Mouse (Mus musculus): Measurements from ENCODE around the gene Srgap3. TPM values are rescaled to one million over a fixed set of nuclear protein-coding genes. Genes with fewer than 3 reads are reported as not detected.

The Srgap3 gene
- total RNA-seq, 2 experiments from 2014 or later: 0.51 to 2.0 TPM

- Histone ChIP-seq H3K27ac (no peak overlapping the region), H3K4me3 (no peak overlapping the region)
- intact Hi-C loops (cut with DNase I): no loop called here
- DNase-seq: no peak
- no peak for TF ChIP-seq CTCF (IDR thresholded peaks at IDR 0.05)
Observed at GRCm38 (mm10) chr6:112752007-112752406, 195.1 kb downstream of the Srgap3 start.

- DNase-seq: no peak
- intact Hi-C loops (cut with DNase I): no loop called here
- peak; percentile 37; the same call in 1 of the 2 replicates for TF ChIP-seq CTCF (IDR thresholded peaks at IDR 0.05)
- H3K4me3 ChIP-seq: no peak overlapping the region
- no peak overlapping the region for H3K27ac ChIP-seq
Observed at GRCm38 (mm10) chr6:112742297-112742696, 204.8 kb downstream of the Srgap3 start.

GRCm38 (mm10) chr6:112741766-112742165, 205.3 kb downstream of the Srgap3 start:
- intact Hi-C loops (cut with DNase I): no loop called here

GRCm38 (mm10) chr6:112739635-112740034, 207.4 kb downstream of the Srgap3 start:
- intact Hi-C loops (cut with DNase I): no loop called here
- no peak for TF ChIP-seq CTCF (IDR thresholded peaks at IDR 0.05)
- DNase-seq: no peak
- no peak overlapping the region for H3K4me3 ChIP-seq
- H3K27ac ChIP-seq: no peak overlapping the region

More at GRCm38 (mm10) chr6:112741766-112742165, 205.3 kb downstream of the Srgap3 start:
- Histone ChIP-seq H3K4me3 (no peak overlapping the region), H3K27ac (no peak overlapping the region)
- DNase-seq: no peak
- TF ChIP-seq CTCF (IDR thresholded peaks at IDR 0.05): no peak

- peak; percentile 23 for DNase-seq
- Histone ChIP-seq H3K4me3 (no peak overlapping the region), H3K27ac (no peak overlapping the region)
- TF ChIP-seq CTCF (IDR thresholded peaks at IDR 0.05): no peak
- intact Hi-C loops (cut with DNase I): no loop called here
Observed at GRCm38 (mm10) chr6:112738924-112739323, 208.1 kb downstream of the Srgap3 start.

- no peak overlapping the region for H3K27ac ChIP-seq
- no peak for DNase-seq
- no peak overlapping the region for H3K4me3 ChIP-seq
- no peak for TF ChIP-seq CTCF (IDR thresholded peaks at IDR 0.05)
- intact Hi-C loops (cut with DNase I): no loop called here
Observed at GRCm38 (mm10) chr6:112736471-112736870, 210.6 kb downstream of the Srgap3 start.

- no peak for TF ChIP-seq CTCF (IDR thresholded peaks at IDR 0.05)
- no peak for DNase-seq
- intact Hi-C loops (cut with DNase I): no loop called here
- no peak overlapping the region for H3K27ac ChIP-seq
- no peak overlapping the region for H3K4me3 ChIP-seq
Observed at GRCm38 (mm10) chr6:112735054-112735453, 212.0 kb downstream of the Srgap3 start.

GRCm38 (mm10) chr6:112733942-112734341, 213.1 kb downstream of the Srgap3 start:
- DNase-seq: no peak

GRCm38 (mm10) chr6:112732434-112732833, 214.6 kb downstream of the Srgap3 start:
- Histone ChIP-seq H3K4me3 (no peak overlapping the region), H3K27ac (no peak overlapping the region)
- no peak for DNase-seq
- TF ChIP-seq CTCF (IDR thresholded peaks at IDR 0.05): peak; percentile 24; the same call in 1 of the 2 replicates
- intact Hi-C loops (cut with DNase I): no loop called here

More at GRCm38 (mm10) chr6:112733942-112734341, 213.1 kb downstream of the Srgap3 start:
- Histone ChIP-seq H3K4me3 (no peak overlapping the region), H3K27ac (no peak overlapping the region)
- no peak for TF ChIP-seq CTCF (IDR thresholded peaks at IDR 0.05)
- intact Hi-C loops (cut with DNase I): no loop called here

GRCm38 (mm10) chr6:112731386-112731785, 215.7 kb downstream of the Srgap3 start:
- intact Hi-C loops (cut with DNase I): no loop called here
- TF ChIP-seq CTCF (IDR thresholded peaks at IDR 0.05): no peak
- no peak for DNase-seq
- no peak overlapping the region for H3K27ac ChIP-seq
- H3K4me3 ChIP-seq: no peak overlapping the region

- H3K27ac ChIP-seq: no peak overlapping the region
- DNase-seq: peak; percentile 49
- H3K4me3 ChIP-seq: peak overlapping the region; percentile 51
- TF ChIP-seq CTCF (IDR thresholded peaks at IDR 0.05): no peak
- intact Hi-C loops (cut with DNase I): no loop called here
Observed at GRCm38 (mm10) chr6:112728760-112729422, 218.2 kb downstream of the Srgap3 start.

- intact Hi-C loops (cut with DNase I): no loop called here
- TF ChIP-seq CTCF (IDR thresholded peaks at IDR 0.05): no peak
- Histone ChIP-seq H3K27ac (no peak overlapping the region), H3K4me3 (no peak overlapping the region)
- DNase-seq: no peak
Observed at GRCm38 (mm10) chr6:112725468-112725867, 221.6 kb downstream of the Srgap3 start.

- Histone ChIP-seq H3K4me3 (no peak overlapping the region), H3K27ac (no peak overlapping the region)
- no peak for DNase-seq
- no peak for TF ChIP-seq CTCF (IDR thresholded peaks at IDR 0.05)
- intact Hi-C loops (cut with DNase I): no loop called here
Observed at GRCm38 (mm10) chr6:112720409-112721080, 226.5 kb downstream of the Srgap3 start.
